Mouse (Mus musculus) MEL (cell line): ENCODE results near the gene Clpsl2. TPM values are rescaled to one million over a fixed set of nuclear protein-coding genes. Genes with fewer than 3 reads are reported as not detected.

Experiments
- DNase-seq: peaks from one replicate; pipeline ENCODE4 v3.0.0; 2011; ENCODE audit warnings: low read depth, low spot score
- H3K27ac ChIP-seq: 2 replicates; pipeline ENCODE4 v1.5.1; 2012; ENCODE audit warnings: low read depth, mild to moderate bottlenecking, control low read depth, low read length, moderate library complexity; ENCODE audit not compliant: control insufficient read depth
- H3K27me3 ChIP-seq, 2 experiments: fragments of 150-350 bp in 1 of 2; sonication (generic) in 1 of 2; 2 replicates each; pipeline ENCODE4 v1.6.1; 2012; ENCODE audit warnings: low read length in 2 of 2, mild to moderate bottlenecking in 2 of 2, improper control_type of control experiment in 1 of 2, moderate library complexity in 1 of 2; ENCODE audit not compliant: insufficient read depth in 2 of 2, control insufficient read depth in 1 of 2
- H3K36me3 ChIP-seq, 2 experiments: 2 replicates each; pipeline ENCODE4 v1.6.1; 2012 to 2014; ENCODE audit warnings: low read length in 2 of 2, improper control_type of control experiment in 1 of 2, inconsistent platforms in 1 of 2, mild to moderate bottlenecking in 1 of 2; ENCODE audit not compliant: insufficient read depth in 2 of 2, control insufficient read depth in 1 of 2
- H3K4me1 ChIP-seq, 2 experiments: fragments of 150-350 bp in 1 of 2; sonication (generic) in 1 of 2; 2 replicates each; pipeline ENCODE4 v1.6.1; 2012; ENCODE audit warnings: low read length in 2 of 2, improper control_type of control experiment in 1 of 2, mild to moderate bottlenecking in 1 of 2; ENCODE audit not compliant: insufficient read depth in 2 of 2, control insufficient read depth in 1 of 2
- H3K4me3 ChIP-seq, 2 experiments: fragments of 150-350 bp in 1 of 2; sonication (generic) in 1 of 2; 2 replicates each; pipeline ENCODE4 v1.5.1; 2012; ENCODE audit warnings: low read depth in 2 of 2, low read length in 2 of 2, mild to moderate bottlenecking in 2 of 2, moderate library complexity in 2 of 2, control low read depth in 1 of 2, improper control_type of control experiment in 1 of 2; ENCODE audit not compliant: control insufficient read depth in 1 of 2, insufficient read depth in 1 of 2
- H3K79me2 ChIP-seq: 2 replicates; pipeline ENCODE4 v1.6.1; 2012; ENCODE audit warnings: mild to moderate bottlenecking, low read length, moderate library complexity; ENCODE audit not compliant: control insufficient read depth, poor library complexity, insufficient read depth
- H3K9ac ChIP-seq: 2 replicates; pipeline ENCODE4 v1.6.1; 2012; ENCODE audit warnings: low read depth, mild to moderate bottlenecking, control low read depth, low read length, moderate library complexity; ENCODE audit not compliant: control insufficient read depth, poor library complexity, severe bottlenecking
- H3K9me3 ChIP-seq: fragments of 150-350 bp; sonication (generic); replicated peaks from 2 replicates; pipeline ENCODE4 v1.6.1; 2012; ENCODE audit warnings: mild to moderate bottlenecking, low read length, improper control_type of control experiment, moderate library complexity; ENCODE audit not compliant: insufficient read depth
- CTCF ChIP-seq, 3 experiments: IDR thresholded peaks in 2 of 3; conservative IDR thresholded peaks in 1 of 3; 2 replicates each; pipeline ENCODE4 v1.5.1; 2011 to 2012; ENCODE audit warnings: low read length in 3 of 3, low read depth in 2 of 3, mild to moderate bottlenecking in 2 of 3, improper control_type of control experiment in 1 of 3, inconsistent platforms in 1 of 3, mixed read lengths in 1 of 3, moderate library complexity in 1 of 3; ENCODE audit not compliant: control insufficient read depth in 1 of 3, insufficient read depth in 1 of 3, poor library complexity in 1 of 3, severe bottlenecking in 1 of 3
- GABPA ChIP-seq: IDR thresholded peaks from 2 replicates; pipeline ENCODE4 v1.6.1; 2012; ENCODE audit warnings: low read depth, mild to moderate bottlenecking, inconsistent platforms, low read length, improper control_type of control experiment, moderate library complexity
- MAZ ChIP-seq: IDR thresholded peaks from 2 replicates; pipeline ENCODE4 v1.6.1; 2012; ENCODE audit warnings: low read depth, mild to moderate bottlenecking, inconsistent platforms, low read length, improper control_type of control experiment
- MXI1 ChIP-seq: IDR thresholded peaks from 2 replicates; pipeline ENCODE4 v1.6.1; 2011; ENCODE audit warnings: mild to moderate bottlenecking, low read depth, low read length, improper control_type of control experiment
- MYC ChIP-seq: IDR thresholded peaks from 2 replicates; pipeline ENCODE4 v1.6.1; 2011; ENCODE audit warnings: low read depth, mild to moderate bottlenecking, low read length, improper control_type of control experiment, moderate library complexity
- NELFE ChIP-seq: IDR thresholded peaks from 2 replicates; pipeline ENCODE4 v1.6.1; 2011; ENCODE audit warnings: low read depth, low read length, improper control_type of control experiment
- RAD21 ChIP-seq: IDR thresholded peaks from 2 replicates; pipeline ENCODE4 v1.6.1; 2011; ENCODE audit warnings: mild to moderate bottlenecking, low read depth, low read length, improper control_type of control experiment
- SMC3 ChIP-seq: IDR thresholded peaks from 2 replicates; pipeline ENCODE4 v1.6.1; 2011; ENCODE audit warnings: low read depth, low read length, improper control_type of control experiment
- TAL1 ChIP-seq: IDR thresholded peaks from 2 replicates; pipeline ENCODE4 v1.6.1; 2012; ENCODE audit warnings: mild to moderate bottlenecking, inconsistent platforms, low read length, moderate library complexity, mixed read lengths
- TCF12 ChIP-seq: IDR thresholded peaks from 2 replicates; pipeline ENCODE4 v1.6.1; 2014; ENCODE audit warnings: low read depth, mild to moderate bottlenecking, inconsistent platforms, low read length, improper control_type of control experiment, moderate library complexity
- USF1 ChIP-seq: IDR thresholded peaks from 2 replicates; pipeline ENCODE4 v1.6.1; 2014; ENCODE audit warnings: low read depth, mild to moderate bottlenecking, inconsistent platforms, low read length, improper control_type of control experiment, moderate library complexity
- USF2 ChIP-seq, 2 experiments: IDR thresholded peaks; 2 replicates each; pipeline ENCODE4 v1.6.1; 2011 to 2012; ENCODE audit warnings: improper control_type of control experiment in 2 of 2, low read length in 2 of 2, borderline replicate concordance in 1 of 2, inconsistent platforms in 1 of 2, low read depth in 1 of 2, mild to moderate bottlenecking in 1 of 2; ENCODE audit not compliant: insufficient read depth in 1 of 2
- ZC3H11A ChIP-seq: IDR thresholded peaks from 2 replicates; pipeline ENCODE4 v1.6.1; 2012; ENCODE audit warnings: low read depth, mild to moderate bottlenecking, inconsistent platforms, low read length, improper control_type of control experiment
- ZKSCAN1 ChIP-seq: IDR thresholded peaks from 2 replicates; pipeline ENCODE4 v1.6.1; 2012; ENCODE audit warnings: low read depth, mild to moderate bottlenecking, inconsistent platforms, low read length, improper control_type of control experiment, moderate library complexity
- polyA plus RNA-seq, 2 experiments: library from polyadenylated mRNA; stranded (reverse) in 1 of 2; unstranded in 1 of 2; fragments of >175 nt in 1 of 2; fragments of >200 nt in 1 of 2; gene quantifications; 2 replicates each; pipeline versions ENCODE4 v1.2.1 to v1.2.4; 2012; ENCODE audit warnings: low replicate concordance in 2 of 2, low read depth in 1 of 2; ENCODE audit not compliant: insufficient read length in 2 of 2, insufficient read depth in 1 of 2, missing spikeins in 1 of 2
- total RNA-seq: library from RNA; depleted of rRNA; stranded (reverse); fragments of 300-350 nt; gene quantifications from 2 replicates; pipeline ENCODE4 v1.2.3, GENCODE M21; 2012

Clpsl2 gene
- total and polyA plus RNA-seq, 3 experiments = not detected

- TF ChIP-seq MAZ = no peak
- TF ChIP-seq CTCF (IDR thresholded peaks at IDR 0.05 in 2 of 3, conservative IDR thresholded peaks at IDR 0.05 in 1 of 3; ENCODE audit: control insufficient read depth in 1 of 3, insufficient read depth in 1 of 3, low read depth in 2 of 3, low read length in 3 of 3, poor library complexity in 1 of 3, severe bottlenecking in 1 of 3) = peak in 2 of 3 experiments; percentile 12 to 43; a peak in 2 of 6 replicates
- peak; percentile 35 for TF ChIP-seq RAD21
- peak; percentile 41 for TF ChIP-seq SMC3
- Histone ChIP-seq H3K36me3 (no peaks in the 10 kb centered on the region), H3K9ac (no peak overlapping the region), H3K9me3 (no peaks in the 10 kb centered on the region), H3K79me2 (no peaks in the 10 kb centered on the region), H3K27ac (no peak overlapping the region), H3K27me3 (peaks cover 4 to 9% of the 10 kb centered on the region in 2 experiments), H3K4me1 (no peaks in the 10 kb centered on the region), H3K4me3 (no peak overlapping the region)
- DNase-seq = peak; percentile 16
Measured at GRCm38 (mm10) chr17:28546925-28547324, 2.3 kb upstream of the Clpsl2 start.

- Histone ChIP-seq H3K79me2 (no peaks in the 10 kb centered on the region), H3K27ac (no peak overlapping the region)
- no peak for DNase-seq
- TF ChIP-seq MYC (no peak), NELFE (no peak), TAL1 (no peak), MAZ (no peak), GABPA (no peak), USF1 (no peak), USF2 (IDR thresholded peaks at IDR 0.05; ENCODE audit: borderline replicate concordance in 1 of 2, insufficient read depth in 1 of 2, low read depth in 1 of 2, low read length in 2 of 2) (no peak), ZKSCAN1 (no peak), MXI1 (no peak), ZC3H11A (no peak), TCF12 (no peak)
- TF ChIP-seq, all 39 proteins: peak for 0
- H3K4me3 ChIP-seq = no peak overlapping the region
- H3K9ac ChIP-seq = no peak overlapping the region
- no peaks in the 10 kb centered on the region; a peak in 1 of 4 replicates for H3K36me3 ChIP-seq
- H3K27me3 ChIP-seq = peaks cover 4 to 9% of the 10 kb centered on the region in 2 experiments
- H3K4me1 ChIP-seq = no peaks in the 10 kb centered on the region
- H3K9me3 ChIP-seq = no peaks in the 10 kb centered on the region
Measured at GRCm38 (mm10) chr17:28548550-28548949, 661 bp upstream of the Clpsl2 start.
